Mouse (Mus musculus): ENCODE data around the gene Src. TPM values are rescaled to one million over a fixed set of nuclear protein-coding genes. Genes with fewer than 3 reads are reported as not detected.

Gene Src
- polyA plus RNA-seq, 1 experiment from 2014 or later = 18.5 TPM

- H3K9ac ChIP-seq = no peak overlapping the region
- no peak overlapping the region for H3K4me3 ChIP-seq
- no peaks in the 10 kb centered on the region for H3K27me3 ChIP-seq
- no peaks in the 10 kb centered on the region for H3K36me3 ChIP-seq
- no peak overlapping the region for H3K27ac ChIP-seq
- H3K4me1 ChIP-seq = peaks cover 10% of the 10 kb centered on the region
- H3K9me3 ChIP-seq = no peaks in the 10 kb centered on the region
- H3K4me2 ChIP-seq = no peak overlapping the region
- ATAC-seq (ENCODE audit: insufficient number of reproducible peaks, low FRiP score, low TSS enrichment, low read depth) = no peak
- 31% methylated on average over 12 of the region's 12 CpGs for WGBS
Observed at GRCm38 (mm10) chr2:157487733-157488175, 69.5 kb downstream of the Src start.

- Histone ChIP-seq H3K27me3 (no peaks in the 10 kb centered on the region), H3K36me3 (no peaks in the 10 kb centered on the region), H3K4me1 (no peaks in the 10 kb centered on the region), H3K4me2 (no peak overlapping the region), H3K27ac (no peak overlapping the region), H3K4me3 (no peak overlapping the region), H3K9me3 (no peaks in the 10 kb centered on the region), H3K9ac (no peak overlapping the region)
- 79% methylated on average over 3 of the region's 3 CpGs for WGBS
- ATAC-seq (ENCODE audit: insufficient number of reproducible peaks, low FRiP score, low TSS enrichment, low read depth) = no peak
Observed at GRCm38 (mm10) chr2:157493240-157493639, 75.0 kb downstream of the Src start.

- Histone ChIP-seq H3K27ac (no peak overlapping the region), H3K4me1 (peaks cover 3% of the 10 kb centered on the region; the same call in 1 of the 2 replicates), H3K4me3 (no peak overlapping the region), H3K36me3 (no peaks in the 10 kb centered on the region), H3K27me3 (no peaks in the 10 kb centered on the region), H3K9ac (no peak overlapping the region), H3K4me2 (no peak overlapping the region), H3K9me3 (no peaks in the 10 kb centered on the region)
- WGBS = 38% methylated on average over 4 of the region's 4 CpGs
- ATAC-seq (ENCODE audit: insufficient number of reproducible peaks, low FRiP score, low TSS enrichment, low read depth) = no peak
Observed at GRCm38 (mm10) chr2:157498529-157498928, 80.3 kb downstream of the Src start.

GRCm38 (mm10) chr2:157500364-157500763 lies 82.1 kb downstream of the Src start:
- no peaks in the 10 kb centered on the region for H3K9me3 ChIP-seq
- no peak for ATAC-seq (ENCODE audit: insufficient number of reproducible peaks, low FRiP score, low TSS enrichment, low read depth)
- H3K4me2 ChIP-seq = no peak overlapping the region
- no peak overlapping the region for H3K27ac ChIP-seq
- H3K9ac ChIP-seq = no peak overlapping the region
- H3K36me3 ChIP-seq = no peaks in the 10 kb centered on the region
- no peak overlapping the region for H3K4me3 ChIP-seq
- no peaks in the 10 kb centered on the region for H3K27me3 ChIP-seq
- H3K4me1 ChIP-seq = peaks cover 3% of the 10 kb centered on the region; the same call in 1 of the 2 replicates
- 66% methylated on average over 2 of the region's 2 CpGs for WGBS

GRCm38 (mm10) chr2:157501324-157501723 lies 83.1 kb downstream of the Src start:
- no peak overlapping the region for H3K4me2 ChIP-seq
- ATAC-seq (ENCODE audit: insufficient number of reproducible peaks, low FRiP score, low TSS enrichment, low read depth) = no peak
- H3K4me1 ChIP-seq = peaks cover 4% of the 10 kb centered on the region; the same call in 1 of the 2 replicates
- H3K27ac ChIP-seq = no peak overlapping the region
- H3K9me3 ChIP-seq = no peaks in the 10 kb centered on the region
- H3K36me3 ChIP-seq = no peaks in the 10 kb centered on the region
- no peaks in the 10 kb centered on the region for H3K27me3 ChIP-seq
- no peak overlapping the region for H3K9ac ChIP-seq
- WGBS = 85% methylated on average over 4 of the region's 4 CpGs
- H3K4me3 ChIP-seq = no peak overlapping the region

- Histone ChIP-seq H3K9me3 (no peaks in the 10 kb centered on the region), H3K4me3 (no peak overlapping the region), H3K36me3 (no peaks in the 10 kb centered on the region), H3K4me2 (peak overlapping the region; percentile 17; the same call in 1 of the 2 replicates), H3K4me1 (peaks cover 12% of the 10 kb centered on the region), H3K9ac (no peak overlapping the region), H3K27ac (no peak overlapping the region), H3K27me3 (no peaks in the 10 kb centered on the region)
- ATAC-seq (ENCODE audit: insufficient number of reproducible peaks, low FRiP score, low TSS enrichment, low read depth) = no peak
- WGBS = 29% methylated on average over 14 of the region's 14 CpGs
Observed at GRCm38 (mm10) chr2:157506779-157507178, 88.5 kb downstream of the Src start.

- H3K27me3 ChIP-seq = no peaks in the 10 kb centered on the region
- H3K4me3 ChIP-seq = no peak overlapping the region
- no peaks in the 10 kb centered on the region for H3K36me3 ChIP-seq
- no peaks in the 10 kb centered on the region for H3K9me3 ChIP-seq
- H3K9ac ChIP-seq = no peak overlapping the region
- peaks cover 18% of the 10 kb centered on the region for H3K4me1 ChIP-seq
- no peak for ATAC-seq (ENCODE audit: insufficient number of reproducible peaks, low FRiP score, low TSS enrichment, low read depth)
- H3K4me2 ChIP-seq = no peak overlapping the region
- 74% methylated on average over 5 of the region's 5 CpGs for WGBS
- no peak overlapping the region for H3K27ac ChIP-seq
Observed at GRCm38 (mm10) chr2:157509182-157509581, 90.9 kb downstream of the Src start.

- Histone ChIP-seq H3K27ac (no peak overlapping the region), H3K9ac (no peak overlapping the region), H3K4me2 (no peak overlapping the region), H3K36me3 (no peaks in the 10 kb centered on the region), H3K27me3 (no peaks in the 10 kb centered on the region), H3K4me3 (no peak overlapping the region), H3K9me3 (no peaks in the 10 kb centered on the region), H3K4me1 (peaks cover 22% of the 10 kb centered on the region)
- ATAC-seq (ENCODE audit: insufficient number of reproducible peaks, low FRiP score, low TSS enrichment, low read depth) = no peak
- WGBS = 75% methylated on average over 4 of the region's 4 CpGs
Observed at GRCm38 (mm10) chr2:157510031-157510430, 91.8 kb downstream of the Src start.

GRCm38 (mm10) chr2:157512859-157513258 lies 94.6 kb downstream of the Src start:
- Histone ChIP-seq H3K36me3 (no peaks in the 10 kb centered on the region), H3K4me2 (no peak overlapping the region), H3K27ac (no peak overlapping the region), H3K9me3 (no peaks in the 10 kb centered on the region), H3K9ac (no peak overlapping the region), H3K27me3 (no peaks in the 10 kb centered on the region), H3K4me1 (peaks cover 13% of the 10 kb centered on the region), H3K4me3 (no peak overlapping the region)
- ATAC-seq (ENCODE audit: insufficient number of reproducible peaks, low FRiP score, low TSS enrichment, low read depth) = no peak
- 77% methylated on average over 9 of the region's 9 CpGs for WGBS

- 25% methylated on average over 9 of the region's 9 CpGs for WGBS
- no peaks in the 10 kb centered on the region for H3K36me3 ChIP-seq
- H3K4me1 ChIP-seq = peaks cover 16% of the 10 kb centered on the region
Observed at GRCm38 (mm10) chr2:157513737-157514208, 95.5 kb downstream of the Src start.

GRCm38 (mm10) chr2:157514353-157514752 lies 96.1 kb downstream of the Src start:
- peaks cover 16% of the 10 kb centered on the region for H3K4me1 ChIP-seq
- no peak overlapping the region for H3K4me3 ChIP-seq
- no peak overlapping the region for H3K9ac ChIP-seq
- H3K27me3 ChIP-seq = no peaks in the 10 kb centered on the region
- no peaks in the 10 kb centered on the region for H3K9me3 ChIP-seq
- no peak overlapping the region for H3K4me2 ChIP-seq
- peak overlapping the region; percentile 27; the same call in 1 of the 2 replicates for H3K27ac ChIP-seq
- 0 out of 2 replicates have a peak, but pooled peaks have one; percentile 31 for ATAC-seq (ENCODE audit: insufficient number of reproducible peaks, low FRiP score, low TSS enrichment, low read depth)
- 23% methylated on average over 4 of the region's 4 CpGs for WGBS
- H3K36me3 ChIP-seq = no peaks in the 10 kb centered on the region

More at GRCm38 (mm10) chr2:157513737-157514208, 95.5 kb downstream of the Src start:
- H3K9ac ChIP-seq = no peak overlapping the region
- no peak overlapping the region for H3K4me3 ChIP-seq
- H3K9me3 ChIP-seq = no peaks in the 10 kb centered on the region
- H3K27me3 ChIP-seq = no peaks in the 10 kb centered on the region
- no peak for ATAC-seq (ENCODE audit: insufficient number of reproducible peaks, low FRiP score, low TSS enrichment, low read depth)
- H3K4me2 ChIP-seq = no peak overlapping the region
- peak overlapping the region; percentile 27; the same call in 1 of the 2 replicates for H3K27ac ChIP-seq

- Histone ChIP-seq H3K27me3 (no peaks in the 10 kb centered on the region), H3K9ac (no peak overlapping the region), H3K4me1 (peaks cover 19% of the 10 kb centered on the region), H3K4me3 (no peak overlapping the region), H3K27ac (no peak overlapping the region), H3K36me3 (no peaks in the 10 kb centered on the region), H3K9me3 (no peaks in the 10 kb centered on the region), H3K4me2 (no peak overlapping the region)
- WGBS = 65% methylated on average over 6 of the region's 6 CpGs
- ATAC-seq (ENCODE audit: insufficient number of reproducible peaks, low FRiP score, low TSS enrichment, low read depth) = no peak
Observed at GRCm38 (mm10) chr2:157517526-157517925, 99.3 kb downstream of the Src start.

GRCm38 (mm10) chr2:157518451-157518850 lies 100.2 kb downstream of the Src start:
- peaks cover 17% of the 10 kb centered on the region for H3K4me1 ChIP-seq
- H3K9ac ChIP-seq = no peak overlapping the region
- no peaks in the 10 kb centered on the region for H3K36me3 ChIP-seq
- WGBS = 36% methylated on average over 7 of the region's 7 CpGs
- H3K27me3 ChIP-seq = no peaks in the 10 kb centered on the region
- ATAC-seq (ENCODE audit: insufficient number of reproducible peaks, low FRiP score, low TSS enrichment, low read depth) = no peak
- H3K9me3 ChIP-seq = no peaks in the 10 kb centered on the region
- no peak overlapping the region for H3K4me3 ChIP-seq
- no peak overlapping the region for H3K27ac ChIP-seq
- H3K4me2 ChIP-seq = no peak overlapping the region

Measured in limb, embryonic 15.5 days (tissue).